Mouse (Mus musculus) neural tube, embryonic 13.5 days (tissue): ENCODE results near the gene Slc51a. TPM values are rescaled to one million over a fixed set of nuclear protein-coding genes. Genes with fewer than 3 reads are reported as not detected.
A peak's percentile ranks its signal among the peaks of the same experiment; 100 is the strongest.
"Not testable (repeated sequence)": the region's sequence is repeated elsewhere in the genome, so short reads cannot be mapped to it uniquely, and the experiment has no call there.

Source experiments
- ATAC-seq: fragments of 200-750 bp; cut with Nextera tagmentation; 2 replicates; pipeline ENCODE4 v1.8.0; 2017; ENCODE audit warnings: low read depth, mild to moderate bottlenecking, moderate TSS enrichment, moderate library complexity
- H3K27ac ChIP-seq: fragments of 300-500 bp; sonication (generic); replicated peaks from 2 replicates; pipeline ENCODE4 v1.5.1; 2015; ENCODE audit warnings: moderate library complexity, mild to moderate bottlenecking, inconsistent platforms
- H3K27me3 ChIP-seq: fragments of 300-500 bp; sonication (generic); 2 replicates; pipeline ENCODE4 v1.6.1; 2015; ENCODE audit warnings: mild to moderate bottlenecking, inconsistent platforms
- H3K36me3 ChIP-seq: fragments of 300-500 bp; sonication (generic); 2 replicates; pipeline ENCODE4 v1.6.1; 2015; ENCODE audit warnings: mild to moderate bottlenecking, inconsistent platforms
- H3K4me1 ChIP-seq: fragments of 300-500 bp; sonication (generic); replicated peaks from 2 replicates; pipeline ENCODE4 v1.6.1; 2015; ENCODE audit warnings: inconsistent platforms
- H3K4me2 ChIP-seq: fragments of 300-500 bp; sonication (generic); 2 replicates; pipeline ENCODE4 v1.6.1; 2015; ENCODE audit warnings: inconsistent platforms, mild to moderate bottlenecking, moderate library complexity
- H3K4me3 ChIP-seq: fragments of 300-500 bp; sonication (generic); 2 replicates; pipeline ENCODE4 v1.5.1; 2015; ENCODE audit warnings: mild to moderate bottlenecking, inconsistent platforms
- H3K9ac ChIP-seq: fragments of 300-500 bp; sonication (generic); 2 replicates; pipeline ENCODE4 v1.6.1; 2015; ENCODE audit warnings: moderate library complexity, mild to moderate bottlenecking, inconsistent platforms
- H3K9me3 ChIP-seq: fragments of 300-500 bp; sonication (generic); 2 replicates; pipeline ENCODE4 v1.6.1; 2016; ENCODE audit warnings: inconsistent platforms
- WGBS: fragments of 180-500 bp; shearing (Covaris S2); methylation state at CpG from one replicate; pipeline ENCODE4 v1.1.7; 2015; 5-methylcytosine and 5-hydroxymethylcytosine counted together
- polyA plus RNA-seq: library from polyadenylated mRNA; unstranded; fragments of >200 nt; fragmentation: Nextera tagmentation; extraction: Ambion mirVana; gene quantifications from 2 replicates; pipeline ENCODE4 v1.2.1, GENCODE M21; 2015

Gene Slc51a
- polyA plus RNA-seq, 1 experiment from 2014 or later = not detected

- Histone ChIP-seq H3K4me1 (peaks cover 7% of the 10 kb centered on the region; the same call in 1 of the 2 replicates), H3K4me3 (no peak overlapping the region), H3K9ac (no peak overlapping the region), H3K27ac (no peak overlapping the region), H3K27me3 (no peaks in the 10 kb centered on the region), H3K9me3 (no peaks in the 10 kb centered on the region), H3K36me3 (no peaks in the 10 kb centered on the region), H3K4me2 (no peak overlapping the region)
- WGBS = 22% methylated on average over 9 of the region's 9 CpGs
- no peak for ATAC-seq
Observed at GRCm38 (mm10) chr16:32507407-32507806, 19.7 kb upstream of the Slc51a start.

GRCm38 (mm10) chr16:32506868-32507267, 19.2 kb upstream of the Slc51a start:
- Histone ChIP-seq H3K36me3 (no peaks in the 10 kb centered on the region), H3K4me3 (no peak overlapping the region), H3K27ac (no peak overlapping the region), H3K9me3 (no peaks in the 10 kb centered on the region), H3K9ac (no peak overlapping the region), H3K4me1 (peaks cover 7% of the 10 kb centered on the region; the same call in 1 of the 2 replicates), H3K4me2 (no peak overlapping the region), H3K27me3 (no peaks in the 10 kb centered on the region)
- no peak for ATAC-seq
- WGBS = 80% methylated on average over 7 of the region's 7 CpGs

DNA sequence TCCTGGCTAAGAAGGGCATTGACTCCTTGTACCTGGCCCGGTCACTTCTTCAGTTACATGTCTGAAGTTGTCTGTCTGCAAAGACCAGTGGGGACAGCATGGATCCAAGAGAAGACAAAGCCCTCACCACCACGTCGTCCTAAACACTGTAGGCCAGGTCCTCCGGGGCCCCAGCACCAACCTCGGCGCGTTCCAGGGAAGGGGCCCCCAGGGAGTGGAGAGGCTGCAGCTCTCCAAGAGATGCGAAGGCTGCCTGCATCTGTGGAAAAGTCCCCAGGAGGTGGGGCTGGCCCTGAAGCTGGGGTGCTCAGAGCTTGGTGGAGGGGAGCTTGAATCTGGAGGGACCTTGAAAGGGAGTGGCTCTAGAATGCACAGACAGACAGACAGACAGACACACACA, 18.6 kb upstream of the Slc51a start:
- H3K9ac ChIP-seq = no peak overlapping the region
- peaks cover 7% of the 10 kb centered on the region; the same call in 1 of the 2 replicates for H3K4me1 ChIP-seq
- H3K4me2 ChIP-seq = no peak overlapping the region
- no peaks in the 10 kb centered on the region for H3K27me3 ChIP-seq
- no peak overlapping the region for H3K27ac ChIP-seq
- no peak for ATAC-seq
- H3K36me3 ChIP-seq = no peaks in the 10 kb centered on the region
- H3K4me3 ChIP-seq = no peak overlapping the region
- H3K9me3 ChIP-seq = no peaks in the 10 kb centered on the region
- 77% methylated on average over 8 of the region's 8 CpGs for WGBS

DNA sequence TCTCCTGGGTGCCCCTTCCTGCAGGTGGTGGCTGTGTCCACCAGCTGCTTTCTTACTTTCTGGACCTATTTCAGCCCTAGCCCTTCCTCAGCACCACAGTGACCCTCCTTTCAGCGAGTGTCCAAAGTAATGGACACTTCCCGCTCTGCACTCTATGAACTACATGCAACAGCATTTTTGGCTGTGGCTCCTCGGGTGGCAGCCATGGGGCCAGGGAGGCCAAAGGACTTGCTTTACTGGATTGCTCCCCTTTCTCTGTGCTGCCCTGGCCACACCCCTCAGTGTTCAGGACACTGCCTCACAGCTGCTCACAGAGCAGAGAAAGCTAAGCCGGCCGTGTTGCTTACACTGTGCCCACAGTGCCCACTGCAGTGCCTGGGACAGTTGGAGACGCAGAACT, 16.0 kb upstream of the Slc51a start:
- no peak overlapping the region for H3K4me3 ChIP-seq
- H3K9me3 ChIP-seq = no peaks in the 10 kb centered on the region
- H3K27me3 ChIP-seq = no peaks in the 10 kb centered on the region
- no peaks in the 10 kb centered on the region; the same call in 1 of the 2 replicates for H3K4me1 ChIP-seq
- H3K27ac ChIP-seq = no peak overlapping the region
- 69% methylated on average over 6 of the region's 6 CpGs for WGBS
- H3K4me2 ChIP-seq = no peak overlapping the region
- no peak overlapping the region for H3K9ac ChIP-seq
- no peaks in the 10 kb centered on the region for H3K36me3 ChIP-seq
- ATAC-seq = no peak

GRCm38 (mm10) chr16:32502621-32503335, 15.1 kb upstream of the Slc51a start:
- H3K27ac ChIP-seq = no peak overlapping the region
- no peak overlapping the region for H3K9ac ChIP-seq
- H3K36me3 ChIP-seq = no peaks in the 10 kb centered on the region
- H3K4me3 ChIP-seq = no peak overlapping the region
- H3K9me3 ChIP-seq = no peaks in the 10 kb centered on the region
- 90% methylated on average over 12 of the region's 12 CpGs for WGBS
- no peaks in the 10 kb centered on the region; the same call in 1 of the 2 replicates for H3K4me1 ChIP-seq
- no peak overlapping the region for H3K4me2 ChIP-seq
- no peaks in the 10 kb centered on the region for H3K27me3 ChIP-seq
- ATAC-seq = no peak

- Histone ChIP-seq H3K36me3 (no peaks in the 10 kb centered on the region), H3K4me2 (no peak overlapping the region), H3K4me1 (no peaks in the 10 kb centered on the region; the same call in 1 of the 2 replicates), H3K27ac (no peak overlapping the region), H3K27me3 (no peaks in the 10 kb centered on the region), H3K4me3 (no peak overlapping the region), H3K9me3 (no peaks in the 10 kb centered on the region), H3K9ac (no peak overlapping the region)
- 66% methylated on average over 7 of the region's 7 CpGs for WGBS
- no peak for ATAC-seq
Observed at GRCm38 (mm10) chr16:32501459-32501858, 13.8 kb upstream of the Slc51a start.

DNA sequence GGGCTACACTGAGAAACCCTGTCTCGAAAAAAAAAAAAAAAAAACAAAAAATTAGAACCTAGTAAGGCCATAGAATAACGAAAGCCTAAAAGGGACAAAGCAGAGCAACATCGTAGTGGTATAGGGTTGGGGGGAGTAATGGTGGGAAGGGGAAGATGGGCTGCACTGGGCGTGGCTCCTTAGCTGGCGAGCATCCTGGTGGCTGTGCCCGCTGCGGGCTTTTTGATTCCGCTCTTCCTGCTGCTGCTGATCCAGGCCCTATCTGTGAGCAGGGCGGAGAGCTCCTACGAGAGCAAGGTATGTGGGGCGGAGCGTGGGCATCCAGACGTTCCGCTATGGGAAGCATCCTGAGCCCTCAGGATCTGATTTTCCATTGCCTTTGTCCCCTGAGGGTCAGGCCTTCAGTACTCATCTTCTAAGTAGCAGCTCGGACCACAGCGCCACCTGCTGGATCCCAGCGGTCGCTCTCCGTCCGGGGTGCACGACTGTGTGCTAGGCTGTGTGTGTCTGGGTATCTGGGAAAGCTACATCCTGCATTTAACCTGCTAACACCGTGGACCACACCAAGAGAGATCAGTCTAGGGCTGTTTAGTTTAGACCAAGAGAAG, 11.9 kb upstream of the Slc51a start:
- Histone ChIP-seq H3K9me3 (no peaks in the 10 kb centered on the region), H3K27me3 (no peaks in the 10 kb centered on the region), H3K27ac (peak overlapping the region; percentile 30; the same call in 1 of the 2 replicates), H3K4me2 (peak overlapping the region; percentile 57), H3K4me1 (no peaks in the 10 kb centered on the region; the same call in 1 of the 2 replicates), H3K36me3 (no peaks in the 10 kb centered on the region), H3K4me3 (peak overlapping the region; percentile 37), H3K9ac (peak overlapping the region; percentile 70)
- ATAC-seq = peak; percentile 95
- 9% methylated on average over 22 of the region's 22 CpGs for WGBS

DNA sequence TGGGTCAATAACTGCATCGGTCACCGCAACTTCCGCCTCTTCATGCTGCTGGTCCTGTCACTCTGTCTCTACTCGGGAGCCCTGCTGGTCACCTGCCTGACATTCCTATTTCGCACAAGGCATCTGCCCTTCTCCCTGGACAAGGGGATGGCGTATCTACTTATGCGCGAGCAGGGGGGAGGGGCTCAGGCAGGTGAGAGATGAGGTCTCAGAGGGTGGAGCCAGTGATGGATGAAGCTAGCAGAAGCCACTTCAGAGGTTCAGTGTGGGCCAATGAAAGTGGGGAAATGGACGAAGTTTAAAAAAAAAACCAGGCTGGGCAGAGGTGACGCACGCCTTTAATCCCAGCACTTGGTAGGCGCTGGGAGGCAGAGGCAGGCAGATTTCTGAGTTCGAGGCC, 11.3 kb upstream of the Slc51a start:
- peak overlapping the region; percentile 57 for H3K4me2 ChIP-seq
- 70% methylated on average over 13 of the region's 13 CpGs for WGBS
- 0 out of 2 replicates have a peak overlapping the region, but pooled peaks have one; percentile 37 for H3K4me3 ChIP-seq
- H3K9ac ChIP-seq = no peak overlapping the region
- no peak for ATAC-seq
- H3K27ac ChIP-seq = no peak overlapping the region; the same call in 1 of the 2 replicates
- no peaks in the 10 kb centered on the region for H3K9me3 ChIP-seq
- no peaks in the 10 kb centered on the region for H3K36me3 ChIP-seq
- H3K4me1 ChIP-seq = no peaks in the 10 kb centered on the region; the same call in 1 of the 2 replicates
- H3K27me3 ChIP-seq = no peaks in the 10 kb centered on the region

DNA sequence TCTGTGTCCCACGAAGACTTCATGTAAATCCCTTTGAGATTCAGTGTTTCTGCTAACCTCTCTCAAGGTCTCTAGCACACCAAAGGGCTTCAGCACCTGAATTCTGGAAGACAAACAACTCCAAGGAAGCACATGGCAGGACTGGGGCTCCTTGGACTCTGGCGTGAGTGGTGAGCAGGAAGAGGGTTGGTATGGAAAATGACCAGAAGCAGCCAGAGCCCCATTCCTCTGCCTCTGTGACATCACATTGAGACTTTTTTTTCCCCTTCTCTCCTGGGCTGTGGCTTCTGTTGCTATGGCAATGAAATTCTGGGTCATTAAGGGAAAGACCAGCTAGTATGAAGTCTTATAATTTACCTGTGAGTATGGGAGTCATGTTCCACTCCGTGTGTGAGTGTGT, 8.3 kb upstream of the Slc51a start, which contains the start of gene Zdhhc19:
Gene Zdhhc19 (plus strand): TSS at position 301 of the 400 bp plus-strand sequence.
- WGBS = 73% methylated on average over 3 of the region's 3 CpGs
- Histone ChIP-seq H3K4me1 (no peaks in the 10 kb centered on the region; the same call in 1 of the 2 replicates), H3K9me3 (no peaks in the 10 kb centered on the region), H3K36me3 (no peaks in the 10 kb centered on the region), H3K9ac (no peak within 1 kb of the TSS), H3K4me2 (no peak within 1 kb of the TSS), H3K27ac (no peak within 1 kb of the TSS), H3K27me3 (no peaks in the 10 kb centered on the region), H3K4me3 (no peak within 1 kb of the TSS)
- no peak for ATAC-seq

DNA sequence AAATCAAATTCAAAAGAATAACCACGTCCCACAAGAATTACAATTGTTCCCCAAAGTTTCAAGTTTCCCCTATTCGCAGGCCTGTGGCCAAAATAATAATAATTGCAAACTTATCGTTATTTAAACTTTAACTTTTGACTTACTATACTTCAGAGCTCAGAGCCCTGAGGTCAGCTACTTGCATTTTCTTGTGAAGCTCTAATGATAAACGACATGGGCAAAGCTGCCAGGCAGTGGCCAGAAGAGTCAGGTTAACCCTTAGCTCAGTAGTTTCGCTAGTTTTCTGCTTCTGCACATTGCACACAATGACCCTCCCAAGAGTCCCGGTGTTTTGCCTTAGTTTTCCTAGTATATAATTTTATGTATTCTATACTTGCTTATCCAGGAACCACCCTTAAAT, 6.7 kb upstream of the Slc51a start:
- 82% methylated on average over 6 of the region's 6 CpGs for WGBS
- ATAC-seq, H3K27me3 ChIP-seq: not testable (repeated sequence)

DNA sequence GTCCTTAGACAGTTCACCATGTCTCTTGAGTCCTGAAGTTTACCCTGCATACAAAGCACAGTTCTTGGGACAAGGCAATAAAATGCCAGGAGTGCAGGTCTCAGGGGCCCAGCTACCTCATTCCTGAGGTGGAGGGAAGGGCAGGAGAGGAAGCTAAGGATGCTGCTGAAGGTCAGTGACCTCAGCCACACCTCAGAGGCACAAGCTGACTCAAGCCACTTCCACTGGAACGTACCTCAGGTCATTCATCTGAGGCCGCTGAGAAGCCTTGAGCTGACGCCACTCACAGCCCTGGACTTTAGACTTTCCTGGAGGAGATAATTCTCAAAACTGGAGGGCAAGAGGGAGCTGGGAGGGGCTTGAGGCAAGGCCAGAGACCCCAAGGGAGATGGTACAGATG, 1.3 kb upstream of the Slc51a start:
- Histone ChIP-seq H3K9me3 (no peaks in the 10 kb centered on the region), H3K27ac (no peak overlapping the region), H3K4me1 (no peaks in the 10 kb centered on the region), H3K36me3 (no peaks in the 10 kb centered on the region), H3K4me3 (no peak overlapping the region), H3K27me3 (no peaks in the 10 kb centered on the region), H3K4me2 (no peak overlapping the region), H3K9ac (no peak overlapping the region)
- 93% methylated on average over 3 of the region's 3 CpGs for WGBS
- ATAC-seq = no peak

More for the DNA sequence above, 6.7 kb upstream of the Slc51a start:
- H3K4me2 ChIP-seq, H3K4me3 ChIP-seq, H3K36me3 ChIP-seq, H3K9me3 ChIP-seq, H3K27ac ChIP-seq, H3K4me1 ChIP-seq, H3K9ac ChIP-seq: not testable (repeated sequence)

GRCm38 (mm10) chr16:32486046-32486445, 1.6 kb downstream of the Slc51a start:
- Histone ChIP-seq H3K27me3 (no peaks in the 10 kb centered on the region), H3K4me2 (no peak overlapping the region), H3K4me1 (no peaks in the 10 kb centered on the region), H3K9ac (no peak overlapping the region), H3K36me3 (no peaks in the 10 kb centered on the region), H3K9me3 (no peaks in the 10 kb centered on the region), H3K27ac (no peak overlapping the region), H3K4me3 (no peak overlapping the region)
- no peak for ATAC-seq
- 73% methylated on average over 6 of the region's 6 CpGs for WGBS
